Mouse (Mus musculus) erythroblast, embryonic 14.5 days (primary cell): ENCODE results near the gene Arhgef28.

Source experiments
- GATA1 ChIP-seq: IDR thresholded peaks from 2 replicates; pipeline ENCODE4 v1.6.1; 2012; ENCODE audit warnings: low read length, inconsistent platforms, mixed read lengths
- TAL1 ChIP-seq: IDR thresholded peaks from 3 replicates; pipeline ENCODE4 v1.6.1; 2012; ENCODE audit warnings: low read length, inconsistent platforms, mixed read lengths

GRCm38 (mm10) chr13:97986691-97987090 is 219.5 kb downstream of the Arhgef28 start:
- TF ChIP-seq GATA1 (no peak), TAL1 (no peak)
